Mouse (Mus musculus) thymus, postnatal 0 days (tissue): ENCODE measurements around the gene Ccsap. TPM values are rescaled to one million over a fixed set of nuclear protein-coding genes. Genes with fewer than 3 reads are reported as not detected.

Experiments used
- DNase-seq: peaks from one replicate; pipeline ENCODE4 v3.0.0-alpha.2; 2015; ENCODE audit warnings: low spot score
- polyA plus RNA-seq: library from polyadenylated mRNA; unstranded; fragments of >200 nt; fragmentation: Nextera tagmentation; extraction: Ambion mirVana; gene quantifications from 2 replicates; pipeline ENCODE4 v1.2.1, GENCODE M21; 2015

Ccsap gene
- polyA plus RNA-seq, 1 experiment from 2014 or later = 6.6 TPM

GRCm38 (mm10) chr8:123880821-123881350 lies 20.9 kb upstream of the Ccsap start:
- DNase-seq = no peak

GRCm38 (mm10) chr8:123880271-123880670 lies 20.3 kb upstream of the Ccsap start:
- no peak for DNase-seq

- DNase-seq = no peak
Measured at GRCm38 (mm10) chr8:123877865-123878264, 17.9 kb upstream of the Ccsap start.

GRCm38 (mm10) chr8:123874324-123874723 lies 14.3 kb upstream of the Ccsap start:
- DNase-seq = no peak

- no peak for DNase-seq
Measured at GRCm38 (mm10) chr8:123873364-123873763, 13.4 kb upstream of the Ccsap start.

GRCm38 (mm10) chr8:123872048-123872447 lies 12.0 kb upstream of the Ccsap start:
- DNase-seq = no peak

- no peak for DNase-seq
Measured at GRCm38 (mm10) chr8:123866971-123867370, 7.0 kb upstream of the Ccsap start.

GRCm38 (mm10) chr8:123865786-123866185 lies 5.8 kb upstream of the Ccsap start:
- no peak for DNase-seq

GRCm38 (mm10) chr8:123860386-123860785 lies 377 bp upstream of the Ccsap start:
- DNase-seq = no peak

- DNase-seq = peak; percentile 94
Measured at GRCm38 (mm10) chr8:123858941-123859647, 915 bp downstream of the Ccsap start.

- DNase-seq = no peak
Measured at GRCm38 (mm10) chr8:123858574-123858940, 1.5 kb downstream of the Ccsap start.

- no peak for DNase-seq
Measured at GRCm38 (mm10) chr8:123857361-123857760, 2.6 kb downstream of the Ccsap start.

GRCm38 (mm10) chr8:123854733-123855475 lies 5.1 kb downstream of the Ccsap start:
- no peak for DNase-seq

- DNase-seq = no peak
Measured at GRCm38 (mm10) chr8:123854252-123854651, 5.8 kb downstream of the Ccsap start.

- no peak for DNase-seq
Measured at GRCm38 (mm10) chr8:123851590-123851989, 8.4 kb downstream of the Ccsap start.

GRCm38 (mm10) chr8:123849352-123849751 lies 10.7 kb downstream of the Ccsap start:
- DNase-seq = no peak

GRCm38 (mm10) chr8:123847546-123847945 lies 12.5 kb downstream of the Ccsap start:
- DNase-seq = no peak

GRCm38 (mm10) chr8:123846509-123846908 lies 13.5 kb downstream of the Ccsap start:
- no peak for DNase-seq

- no peak for DNase-seq
Measured at GRCm38 (mm10) chr8:123845991-123846390, 14.0 kb downstream of the Ccsap start.

GRCm38 (mm10) chr8:123845114-123845513 lies 14.9 kb downstream of the Ccsap start:
- DNase-seq = peak; percentile 18

- DNase-seq = no peak
Measured at GRCm38 (mm10) chr8:123844341-123844740, 15.7 kb downstream of the Ccsap start.

GRCm38 (mm10) chr8:123842086-123842485 lies 17.9 kb downstream of the Ccsap start:
- no peak for DNase-seq
